Mouse (Mus musculus) bone marrow, adult 2 months (tissue): ENCODE data around the gene BC004004.

Experiments used
- CTCF ChIP-seq: fragments of 200-500 bp; IDR thresholded peaks from 2 replicates; pipeline ENCODE4 v1.5.1; 2011; ENCODE audit warnings: low read length, control low read depth; ENCODE audit not compliant: control insufficient read depth, insufficient read depth
- POLR2A ChIP-seq: fragments of 200-500 bp; IDR thresholded peaks from 2 replicates; pipeline ENCODE4 v1.6.1; 2011; ENCODE audit warnings: low read depth, mild to moderate bottlenecking, control low read depth, low read length, borderline replicate concordance; ENCODE audit not compliant: control insufficient read depth

GRCm38 (mm10) chr17:29297813-29298212 lies 29.2 kb downstream of the BC004004 start:
- peak; percentile 10; the same call in 1 of the 2 replicates for TF ChIP-seq CTCF
- TF ChIP-seq POLR2A, result no peak
